ENCODE assay signal across 8 mouse cellular contexts in the genomic region with DNA sequence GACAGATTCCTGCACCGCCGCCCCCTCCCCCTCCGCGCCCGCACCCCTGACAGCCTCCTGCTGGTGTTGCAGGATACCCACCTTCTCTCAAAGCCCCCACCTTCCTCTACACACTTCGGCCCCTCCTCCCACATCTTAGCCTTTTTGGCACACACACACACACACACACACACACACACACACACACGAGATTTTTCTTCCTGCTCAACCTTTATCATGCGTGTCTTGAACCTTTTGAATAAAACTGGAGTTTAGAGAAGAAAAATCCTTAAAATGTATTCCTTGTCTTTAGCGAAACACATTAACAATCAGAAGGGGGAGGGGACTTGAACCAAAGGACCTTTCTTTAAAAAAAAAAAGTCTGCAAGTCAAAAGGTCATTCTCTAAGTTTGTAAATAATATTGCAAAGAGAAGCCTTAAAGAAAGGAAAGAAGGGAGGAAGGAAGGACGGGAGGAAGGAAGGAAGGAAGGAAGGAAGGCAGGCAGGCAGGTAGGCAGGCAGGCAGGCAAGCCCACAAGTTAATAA.
A peak's percentile ranks its signal among the peaks of the same experiment; 100 is the strongest.
DNase-seq lines count a peak whose midpoint lies in the region; ATAC-seq and TF ChIP-seq lines count a peak whose summit lies in the region.

No protein-coding gene starts in this region.

- DNase-seq in heart, postnatal 36 days: no peak
- DNase-seq in G1E (ENCODE audit: low spot score): peak; percentile 39
- no peak for DNase-seq in midbrain, embryonic 10.5 days (ENCODE audit: low spot score)
- DNase-seq in right cerebral cortex, adult 2 months (ENCODE audit: low spot score in 2 of 2): no peak
- DNase-seq in layer of hippocampus, postnatal 36 days: no peak

- 8% methylated on average over 7 of the region's 10 CpGs for WGBS in heart, embryonic 16.5 days
- 0% methylated on average over 6 of the region's 10 CpGs for WGBS in forebrain, embryonic 16.5 days
- WGBS in midbrain, embryonic 10.5 days: 1% methylated on average over 9 of the region's 10 CpGs

- intact Hi-C loops in heart, postnatal 36 days (cut with DNase I): loop anchor here (10.0 kb wide), 1 partner anchor 493 kb away; a partner anchor contains a TSS

- no peaks in the 10 kb centered on the region for H3K9me3 ChIP-seq in heart, embryonic 16.5 days (replicated peaks; ENCODE audit: control insufficient read depth, low read length)
- no peaks in the 10 kb centered on the region for H3K9me3 ChIP-seq in G1E (replicated peaks)
- H3K9me3 ChIP-seq in forebrain, embryonic 16.5 days (ENCODE audit: control insufficient read depth, low read length): no peaks in the 10 kb centered on the region
- no peaks in the 10 kb centered on the region for H3K9me3 ChIP-seq in midbrain, embryonic 10.5 days (replicated peaks)

- peak overlapping the region; percentile 65 for H3K9ac ChIP-seq in heart, embryonic 16.5 days (ENCODE audit: low read length)
- peak overlapping the region; percentile 100 for H3K9ac ChIP-seq in forebrain, embryonic 16.5 days (replicated peaks; ENCODE audit: low read depth, low read length)

- ATAC-seq in heart, embryonic 16.5 days (replicated peaks; ENCODE audit: extremely low read depth, insufficient read depth, low FRiP score): no peak
- no peak for ATAC-seq in G1E (ENCODE audit: extremely low read depth, insufficient number of reproducible peaks, low FRiP score, poor library complexity, severe bottlenecking)
- no peak for ATAC-seq in forebrain, embryonic 16.5 days
- ATAC-seq in megakaryocyte progenitor cell, adult 5-6 weeks (replicated peaks; ENCODE audit: poor library complexity): no peak

- no peaks in the 10 kb centered on the region for H3K36me3 ChIP-seq in heart, embryonic 16.5 days (ENCODE audit: control insufficient read depth, insufficient read depth)
- H3K36me3 ChIP-seq in G1E (replicated peaks): no peaks in the 10 kb centered on the region
- no peaks in the 10 kb centered on the region for H3K36me3 ChIP-seq in forebrain, embryonic 16.5 days (ENCODE audit: control insufficient read depth, insufficient read depth)
- H3K36me3 ChIP-seq in midbrain, embryonic 10.5 days: peaks cover 27% of the 10 kb centered on the region

- H3K4me1 ChIP-seq in heart, embryonic 16.5 days (ENCODE audit: control insufficient read depth, insufficient read depth, low read length): peaks cover 12% of the 10 kb centered on the region
- H3K4me1 ChIP-seq in G1E (ENCODE audit: insufficient read depth, low read depth, low read length): peaks cover 15% of the 10 kb centered on the region; the same call in 1 of the 2 replicates
- no peaks in the 10 kb centered on the region for H3K4me1 ChIP-seq in forebrain, embryonic 16.5 days (replicated peaks; ENCODE audit: control insufficient read depth, insufficient read depth, low read length)
- H3K4me1 ChIP-seq in midbrain, embryonic 10.5 days: peaks cover 44% of the 10 kb centered on the region

- H3K4me2 ChIP-seq in heart, embryonic 16.5 days (ENCODE audit: low read depth, low read length): peak overlapping the region; percentile 81
- H3K4me2 ChIP-seq in forebrain, embryonic 16.5 days (ENCODE audit: low read length): peak overlapping the region; percentile 80

- no peak overlapping the region for H3K27ac ChIP-seq in heart, embryonic 16.5 days (ENCODE audit: low read length)
- H3K27ac ChIP-seq in forebrain, embryonic 16.5 days (ENCODE audit: low read length): peak overlapping the region; percentile 100
- peak overlapping the region; percentile 100 for H3K27ac ChIP-seq in midbrain, embryonic 10.5 days (replicated peaks)

- no peak for TF ChIP-seq CTCF in G1E (IDR thresholded peaks at IDR 0.05; ENCODE audit: low read depth, low read length)

- peak overlapping the region; percentile 54 for H3K4me3 ChIP-seq in heart, embryonic 16.5 days (ENCODE audit: low read length)
- H3K4me3 ChIP-seq in G1E (ENCODE audit: low read depth, low read length): peak overlapping the region; percentile 70
- H3K4me3 ChIP-seq in forebrain, embryonic 16.5 days (replicated peaks; ENCODE audit: low read length): peak overlapping the region; percentile 74
- peak overlapping the region; percentile 85 for H3K4me3 ChIP-seq in midbrain, embryonic 10.5 days

- H3K27me3 ChIP-seq in heart, embryonic 16.5 days (ENCODE audit: control insufficient read depth, insufficient read depth, low read length): peaks cover 54% of the 10 kb centered on the region
- peaks cover 10% of the 10 kb centered on the region; the same call in 1 of the 2 replicates for H3K27me3 ChIP-seq in G1E (ENCODE audit: insufficient read depth, low read length)
- H3K27me3 ChIP-seq in forebrain, embryonic 16.5 days (replicated peaks; ENCODE audit: control insufficient read depth, insufficient read depth, low read length): no peaks in the 10 kb centered on the region
- H3K27me3 ChIP-seq in midbrain, embryonic 10.5 days (ENCODE audit: low read depth, poor library complexity, severe bottlenecking): peaks cover 77% of the 10 kb centered on the region
